Mouse (Mus musculus) limb, embryonic 13.5 days (tissue): ENCODE results near the gene Ecm2. TPM values are rescaled to one million over a fixed set of nuclear protein-coding genes. Genes with fewer than 3 reads are reported as not detected.

Experiments
- ATAC-seq: fragments of 200-750 bp; cut with Nextera tagmentation; 2 replicates; pipeline ENCODE4 v1.8.0; 2017; ENCODE audit warnings: low read depth, moderate number of reproducible peaks, moderate TSS enrichment; ENCODE audit not compliant: low FRiP score
- H3K27ac ChIP-seq: fragments of 300-500 bp; sonication (generic); 2 replicates; pipeline ENCODE4 v1.5.1; 2015; ENCODE audit warnings: inconsistent platforms, mild to moderate bottlenecking, moderate library complexity
- H3K27me3 ChIP-seq: fragments of 300-500 bp; sonication (generic); 2 replicates; pipeline ENCODE4 v1.6.1; 2015; ENCODE audit warnings: mild to moderate bottlenecking, inconsistent platforms
- H3K36me3 ChIP-seq: fragments of 300-500 bp; sonication (generic); 2 replicates; pipeline ENCODE4 v1.6.1; 2015; ENCODE audit warnings: inconsistent platforms, mild to moderate bottlenecking, moderate library complexity
- H3K4me1 ChIP-seq: fragments of 300-500 bp; sonication (generic); 2 replicates; pipeline ENCODE4 v1.6.1; 2015; ENCODE audit warnings: inconsistent platforms
- H3K4me2 ChIP-seq: fragments of 300-500 bp; sonication (generic); replicated peaks from 2 replicates; pipeline ENCODE4 v1.6.1; 2015; ENCODE audit warnings: inconsistent platforms, mild to moderate bottlenecking, moderate library complexity
- H3K4me3 ChIP-seq: fragments of 300-500 bp; sonication (generic); 2 replicates; pipeline ENCODE4 v1.5.1; 2015; ENCODE audit warnings: moderate library complexity, mild to moderate bottlenecking, inconsistent platforms
- H3K9ac ChIP-seq: fragments of 300-500 bp; sonication (generic); 2 replicates; pipeline ENCODE4 v1.6.1; 2015; ENCODE audit warnings: mild to moderate bottlenecking, inconsistent platforms
- H3K9me3 ChIP-seq: fragments of 300-500 bp; sonication (generic); 2 replicates; pipeline ENCODE4 v1.6.1; 2016; ENCODE audit warnings: inconsistent platforms
- WGBS: fragments of 180-500 bp; shearing (Covaris S2); methylation state at CpG from one replicate; pipeline ENCODE4 v1.1.7; 2015; 5-methylcytosine and 5-hydroxymethylcytosine counted together
- polyA plus RNA-seq: library from polyadenylated mRNA; unstranded; fragments of >200 nt; fragmentation: Nextera tagmentation; extraction: Ambion mirVana; gene quantifications from 2 replicates; pipeline ENCODE4 v1.2.1, GENCODE M21; 2015

Gene Ecm2
- 1.4 and 1.9 TPM in 2 replicates for polyA plus RNA-seq

GRCm38 (mm10) chr13:49504510-49504909 is at the start of gene Ecm2:
Gene Ecm2, plus strand, starts transcription at chr13:49504810.
- H3K27ac ChIP-seq: peak within 1 kb of the TSS; percentile 33; the same call in 1 of the 2 replicates
- no peak within 1 kb of the TSS for H3K4me3 ChIP-seq
- no peaks in the 10 kb centered on the region for H3K27me3 ChIP-seq
- H3K9me3 ChIP-seq: no peaks in the 10 kb centered on the region
- H3K4me2 ChIP-seq: no peak within 1 kb of the TSS
- peaks cover 9% of the 10 kb centered on the region for H3K4me1 ChIP-seq
- 57% methylated on average over 4 of the region's 4 CpGs for WGBS
- H3K9ac ChIP-seq: no peak within 1 kb of the TSS
- ATAC-seq: no peak
- H3K36me3 ChIP-seq: no peaks in the 10 kb centered on the region

GRCm38 (mm10) chr13:49460276-49460675 is 44.3 kb upstream of the Ecm2 start:
- Histone ChIP-seq H3K36me3 (peaks cover 59% of the 10 kb centered on the region), H3K27ac (peak overlapping the region; percentile 72), H3K4me2 (no peak overlapping the region), H3K9ac (no peak overlapping the region), H3K4me1 (peaks cover 7% of the 10 kb centered on the region), H3K4me3 (no peak overlapping the region), H3K27me3 (no peaks in the 10 kb centered on the region), H3K9me3 (no peaks in the 10 kb centered on the region)
- WGBS: 87% methylated on average over 4 of the region's 4 CpGs
- no peak for ATAC-seq

GRCm38 (mm10) chr13:49460692-49461414 is 43.8 kb upstream of the Ecm2 start:
- Histone ChIP-seq H3K36me3 (peaks cover 59% of the 10 kb centered on the region), H3K27ac (peak overlapping the region; percentile 72), H3K9ac (no peak overlapping the region), H3K27me3 (no peaks in the 10 kb centered on the region), H3K9me3 (no peaks in the 10 kb centered on the region), H3K4me1 (peaks cover 13% of the 10 kb centered on the region), H3K4me2 (no peak overlapping the region), H3K4me3 (no peak overlapping the region)
- 69% methylated on average over 5 of the region's 5 CpGs for WGBS
- peak; percentile 67 for ATAC-seq

- Histone ChIP-seq H3K4me1 (peaks cover 20% of the 10 kb centered on the region), H3K9me3 (no peaks in the 10 kb centered on the region), H3K4me3 (no peak overlapping the region), H3K27me3 (no peaks in the 10 kb centered on the region), H3K9ac (no peak overlapping the region), H3K36me3 (peaks cover 59% of the 10 kb centered on the region), H3K27ac (peak overlapping the region; percentile 39; the same call in 1 of the 2 replicates), H3K4me2 (no peak overlapping the region)
- no peak for ATAC-seq
- 88% methylated on average over 15 of the region's 15 CpGs for WGBS
These were observed 43.0 kb upstream of the Ecm2 start for GRCm38 (mm10) chr13:49461458-49462132.

GRCm38 (mm10) chr13:49462921-49463320 is 41.7 kb upstream of the Ecm2 start:
- no peak for ATAC-seq
- Histone ChIP-seq H3K4me2 (no peak overlapping the region), H3K9ac (no peak overlapping the region), H3K4me1 (peaks cover 33% of the 10 kb centered on the region), H3K27ac (no peak overlapping the region), H3K27me3 (no peaks in the 10 kb centered on the region), H3K4me3 (no peak overlapping the region), H3K9me3 (no peaks in the 10 kb centered on the region), H3K36me3 (peaks cover 55% of the 10 kb centered on the region)
- 92% methylated on average over 2 of the region's 2 CpGs for WGBS

- Histone ChIP-seq H3K4me2 (no peak overlapping the region), H3K9me3 (no peaks in the 10 kb centered on the region), H3K9ac (no peak overlapping the region), H3K27ac (peak overlapping the region; percentile 95), H3K4me3 (no peak overlapping the region), H3K27me3 (no peaks in the 10 kb centered on the region), H3K4me1 (peaks cover 31% of the 10 kb centered on the region), H3K36me3 (peaks cover 40% of the 10 kb centered on the region)
- no peak for ATAC-seq
- WGBS: 90% methylated on average over 4 of the region's 4 CpGs
These were observed 38.7 kb upstream of the Ecm2 start for GRCm38 (mm10) chr13:49465875-49466274.

- H3K27me3 ChIP-seq: no peaks in the 10 kb centered on the region
- 27% methylated on average over 11 of the region's 11 CpGs for WGBS
- peak; percentile 86 for ATAC-seq
- peaks cover 35% of the 10 kb centered on the region for H3K36me3 ChIP-seq
- H3K27ac ChIP-seq: peak overlapping the region; percentile 95
- H3K4me1 ChIP-seq: peaks cover 31% of the 10 kb centered on the region
- no peak overlapping the region for H3K4me3 ChIP-seq
- 0 out of 2 replicates have a peak overlapping the region, but pooled peaks have one; percentile 14 for H3K9ac ChIP-seq
- peak overlapping the region; percentile 11; the same call in 1 of the 2 replicates for H3K4me2 ChIP-seq
- no peaks in the 10 kb centered on the region for H3K9me3 ChIP-seq
These were observed 38.1 kb upstream of the Ecm2 start for GRCm38 (mm10) chr13:49466393-49467075.

- peaks cover 25% of the 10 kb centered on the region for H3K36me3 ChIP-seq
- H3K9me3 ChIP-seq: no peaks in the 10 kb centered on the region
- H3K4me2 ChIP-seq: no peak overlapping the region
- peaks cover 31% of the 10 kb centered on the region for H3K4me1 ChIP-seq
- no peak overlapping the region for H3K9ac ChIP-seq
- no peak overlapping the region for H3K4me3 ChIP-seq
- 35% methylated on average over 2 of the region's 2 CpGs for WGBS
- peak overlapping the region; percentile 95 for H3K27ac ChIP-seq
- H3K27me3 ChIP-seq: no peaks in the 10 kb centered on the region
- ATAC-seq: peak; percentile 57
These were observed 37.0 kb upstream of the Ecm2 start for GRCm38 (mm10) chr13:49467585-49467984.

GRCm38 (mm10) chr13:49469002-49469401 is 35.6 kb upstream of the Ecm2 start:
- no peaks in the 10 kb centered on the region for H3K9me3 ChIP-seq
- H3K4me1 ChIP-seq: peaks cover 31% of the 10 kb centered on the region
- H3K9ac ChIP-seq: no peak overlapping the region
- H3K36me3 ChIP-seq: peaks cover 16% of the 10 kb centered on the region
- no peak overlapping the region for H3K4me2 ChIP-seq
- H3K27me3 ChIP-seq: no peaks in the 10 kb centered on the region
- H3K4me3 ChIP-seq: no peak overlapping the region
- no peak for ATAC-seq
- peak overlapping the region; percentile 48; the same call in 1 of the 2 replicates for H3K27ac ChIP-seq
- 79% methylated on average over 5 of the region's 5 CpGs for WGBS

- Histone ChIP-seq H3K4me3 (no peak overlapping the region), H3K36me3 (peaks cover 3% of the 10 kb centered on the region), H3K9ac (no peak overlapping the region), H3K9me3 (no peaks in the 10 kb centered on the region), H3K4me1 (peaks cover 28% of the 10 kb centered on the region), H3K27me3 (no peaks in the 10 kb centered on the region), H3K4me2 (no peak overlapping the region), H3K27ac (no peak overlapping the region)
- ATAC-seq: no peak
- WGBS: 83% methylated on average over 4 of the region's 4 CpGs
These were observed 34.3 kb upstream of the Ecm2 start for GRCm38 (mm10) chr13:49470319-49470718.

- no peak for ATAC-seq
These were observed 33.8 kb upstream of the Ecm2 start for GRCm38 (mm10) chr13:49470806-49471205.

More at GRCm38 (mm10) chr13:49470806-49471205, 33.8 kb upstream of the Ecm2 start:
- H3K4me3 ChIP-seq: no peak overlapping the region
- no peak overlapping the region for H3K9ac ChIP-seq
- H3K9me3 ChIP-seq: no peaks in the 10 kb centered on the region
- 85% methylated on average over 4 of the region's 4 CpGs for WGBS
- no peak overlapping the region for H3K27ac ChIP-seq
- H3K4me1 ChIP-seq: peaks cover 23% of the 10 kb centered on the region
- H3K27me3 ChIP-seq: no peaks in the 10 kb centered on the region
- no peaks in the 10 kb centered on the region for H3K36me3 ChIP-seq
- H3K4me2 ChIP-seq: no peak overlapping the region
